Mouse (Mus musculus) spleen, adult 2 months (tissue): ENCODE data around the gene Tuba1c.

ENCODE experiments used
- CTCF ChIP-seq: fragments of 200-500 bp; IDR thresholded peaks from 2 replicates; pipeline ENCODE4 v1.5.1; 2011; ENCODE audit warnings: mild to moderate bottlenecking, inconsistent platforms; ENCODE audit not compliant: insufficient read depth, insufficient read length, insufficient replicate concordance; ENCODE audit errors: extremely low read depth
- POLR2A ChIP-seq: fragments of 200-500 bp; IDR thresholded peaks from 2 replicates; pipeline ENCODE4 v1.6.1; 2011; ENCODE audit warnings: low read depth, low read length, inconsistent platforms

DNA sequence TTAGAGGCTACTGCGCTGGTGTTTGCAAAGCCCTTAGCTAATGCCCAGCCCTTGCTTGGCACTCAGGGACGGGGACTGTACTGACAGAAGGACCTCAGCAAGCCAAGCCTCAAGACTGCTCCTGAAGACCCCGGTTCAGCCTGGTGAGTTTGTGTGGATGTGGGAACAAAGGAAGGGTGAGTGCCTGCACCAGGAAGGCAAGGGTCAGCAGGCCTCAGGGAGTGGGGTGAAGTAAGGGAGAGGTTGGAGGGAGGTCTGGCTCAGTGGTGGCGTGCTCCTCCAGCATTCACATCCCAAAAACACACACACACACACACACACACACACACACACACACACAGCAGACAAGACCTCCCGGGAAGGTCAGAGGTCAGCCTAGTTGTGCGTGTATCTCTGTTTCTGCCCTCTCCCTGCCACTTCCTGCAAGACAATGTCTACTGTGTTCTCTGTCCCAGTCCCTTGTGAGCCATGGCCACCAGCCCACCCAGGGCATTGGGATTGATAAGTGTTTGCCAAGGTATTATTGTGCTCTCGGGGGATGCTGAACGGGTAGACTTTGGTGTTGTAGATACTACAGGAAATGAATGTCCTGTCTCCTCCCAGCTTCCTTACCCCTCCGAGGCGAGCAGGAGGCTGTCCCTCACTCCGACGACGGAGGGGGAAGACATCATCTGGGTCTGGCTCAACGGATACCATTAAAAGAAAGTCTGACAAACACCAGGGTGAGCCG lies 48.7 kb downstream of the Tuba1c start:
- no peak for TF ChIP-seq CTCF
- TF ChIP-seq POLR2A, result no peak
